Mouse (Mus musculus) CD4-positive, CD25-positive, alpha-beta regulatory T cell (primary cell): ENCODE measurements around the gene Tmem236. TPM values are rescaled to one million over a fixed set of nuclear protein-coding genes. Genes with fewer than 3 reads are reported as not detected.

Source experiments
- polyA plus RNA-seq: library from polyadenylated mRNA; unstranded; fragments of 100-300 nt; shearing (Covaris generic); gene quantifications from one replicate; pipeline ENCODE4 v1.2.1, GENCODE M21; 2017

Tmem236 gene
- not detected for polyA plus RNA-seq

GRCm38 (mm10) chr2:14174334-14174733 lies at the start of gene Tmem236:
Tmem236 (plus strand) TSS chr2:14174523.

GRCm38 (mm10) chr2:14229149-14229548 lies 54.8 kb downstream of the Tmem236 start, which contains the start of gene Mrc1:
Mrc1 (plus strand) TSS chr2:14229392.

Other genes starting within 250 kb of the Tmem236 start
- not detected for gene Hacd1, start 118.4 kb upstream of the Tmem236 start, polyA plus RNA-seq
- 38.7 TPM for gene Stam, start 100.4 kb upstream of the Tmem236 start, polyA plus RNA-seq
- gene Mrc1, start 54.9 kb downstream of the Tmem236 start, polyA plus RNA-seq = 0.97 TPM
- not detected for gene Slc39a12, start 213.8 kb downstream of the Tmem236 start, polyA plus RNA-seq